ENCODE assay signal across 9 mouse cellular contexts in the genomic region with DNA sequence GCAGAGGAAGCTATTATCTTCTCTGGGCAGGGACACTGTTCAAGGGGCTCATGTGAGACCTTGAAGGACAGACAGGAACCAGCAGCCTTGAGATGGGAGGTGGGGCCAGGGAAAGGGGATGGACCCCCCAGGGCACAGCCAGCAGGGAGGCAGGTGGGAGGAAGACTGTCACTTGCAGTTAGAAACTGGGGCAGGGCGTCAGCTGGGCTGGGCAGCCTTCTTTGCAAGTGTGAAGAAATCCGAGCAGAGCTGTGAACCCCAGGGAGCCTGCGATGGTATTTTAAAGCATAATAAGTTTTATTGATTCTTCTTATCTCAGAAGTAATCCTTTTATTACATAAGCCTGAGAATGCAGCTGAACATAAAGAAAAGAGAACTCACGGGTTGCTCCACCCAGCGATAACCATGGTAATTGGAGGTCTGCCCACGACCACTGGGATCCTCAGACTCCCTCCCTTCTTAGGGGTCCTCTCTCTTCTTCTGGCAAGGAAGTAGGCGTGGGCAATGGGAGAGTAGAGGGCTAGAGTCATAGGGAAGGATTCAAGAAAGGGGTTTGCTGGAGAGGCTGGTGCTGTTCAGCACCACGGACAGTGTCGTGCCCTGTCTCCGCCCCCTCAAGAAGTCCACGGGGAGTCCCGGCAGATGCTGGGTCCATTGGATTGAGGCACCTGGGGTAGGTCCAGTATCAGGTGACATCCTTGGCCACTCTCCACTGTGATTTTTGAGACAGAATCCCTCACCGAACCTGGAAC.
DNase-seq lines count a peak whose midpoint lies in the region; ATAC-seq and TF ChIP-seq lines count a peak whose summit lies in the region.
"Had no signal": no experiment of that assay in that cellular context is flagged by ENCODE, and none has a peak within 500 bp of the region (broad histone marks: within the 10 kb centered on the region; RNA-seq: fewer than 3 reads in every experiment).

No protein-coding gene starts in this region.

- no peak for ATAC-seq in inflammation-experienced regulatory T-cells, adult 6 months

- H3K4me3 ChIP-seq in embryonic facial prominence, embryonic 10.5 days, result no peak overlapping the region
- no peak overlapping the region for H3K4me3 ChIP-seq in myocyte
- H3K4me3 ChIP-seq: erythroblast, embryonic 14.5 days had no signal

- peak; percentile 18 to 20 for DNase-seq in heart, postnatal 10 days
- no peak for DNase-seq in heart, postnatal 25 days (ENCODE audit: low spot score)
- DNase-seq in right cerebral cortex, adult 2 months (ENCODE audit: low spot score in 2 of 2), result peak; percentile 24 to 39
- DNase-seq in right cerebral cortex, postnatal 14 days, result no peak
- DNase-seq in embryonic facial prominence, embryonic 10.5 days (ENCODE audit: low spot score), result peak; percentile 66
- DNase-seq in gastrocnemius, adult 18-20 months (ENCODE audit: low spot score), result no peak

- H3K9me3 ChIP-seq in embryonic facial prominence, embryonic 10.5 days, result no peaks in the 10 kb centered on the region

- no peak for TF ChIP-seq POLR2A in myocyte (IDR thresholded peaks at IDR 0.05; ENCODE audit: insufficient read length, low read depth)

- 12% methylated on average over 13 of the region's 13 CpGs for WGBS in embryonic facial prominence, embryonic 10.5 days

- no peaks in the 10 kb centered on the region for H3K79me2 ChIP-seq in myocyte (ENCODE audit: control insufficient read depth, insufficient read depth)

- intact Hi-C loops in heart, postnatal 10 days (cut with DNase I), result no loop called here
- intact Hi-C loops in heart, postnatal 25 days (cut with DNase I), result no loop called here

- no peak overlapping the region for H3K4me2 ChIP-seq in myocyte (ENCODE audit: low read depth)

- no peaks in the 10 kb centered on the region for H3K36me3 ChIP-seq in embryonic facial prominence, embryonic 10.5 days (replicated peaks)
- no peaks in the 10 kb centered on the region for H3K36me3 ChIP-seq in myocyte (ENCODE audit: control insufficient read depth, insufficient read depth)

- 0 out of 2 replicates have a peak, but pooled peaks cover 3% of the 10 kb centered on the region for H3K4me1 ChIP-seq in embryonic facial prominence, embryonic 10.5 days

- H3K27me3 ChIP-seq in embryonic facial prominence, embryonic 10.5 days (replicated peaks; ENCODE audit: low read depth, poor library complexity, severe bottlenecking), result peaks cover 2% of the 10 kb centered on the region; the same call in 1 of the 2 replicates
- H3K27me3 ChIP-seq in myocyte (ENCODE audit: control insufficient read depth, insufficient read depth, insufficient read length), result peaks cover 16% of the 10 kb centered on the region

- H3ac ChIP-seq in myocyte (ENCODE audit: control insufficient read depth, insufficient read length), result no peak overlapping the region

- H3K27ac ChIP-seq in embryonic facial prominence, embryonic 10.5 days (replicated peaks), result no peak overlapping the region

TF ChIP-seq in myocyte, 11 proteins besides CTCF, POLR2A, EP300 and RAD21:
- TF ChIP-seq TCF12 (IDR thresholded peaks at IDR 0.05; ENCODE audit: insufficient read depth, poor library complexity, severe bottlenecking) (no peak), REST (IDR thresholded peaks at IDR 0.05; ENCODE audit: insufficient read depth, insufficient read length) (peak; percentile 83)

Comparison
In these comparisons a context has a peak if more than half of its experiments do, and no peak if none do; other contexts are left out.
1. DNase-seq: peak in heart, postnatal 10 days (2 of 2), right cerebral cortex, adult 2 months (2 of 2) and embryonic facial prominence, embryonic 10.5 days (single experiment); none in heart, postnatal 25 days (single experiment), right cerebral cortex, postnatal 14 days (single experiment) and gastrocnemius, adult 18-20 months (single experiment).